Mouse (Mus musculus): ENCODE data around the gene Actr5.

The Actr5 gene

GRCm38 (mm10) chr2:158667671-158668432 lies 43.2 kb downstream of the Actr5 start:
- no peak for DNase-seq (ENCODE audit: low read depth)

- DNase-seq (ENCODE audit: low read depth): no peak
Measured at GRCm38 (mm10) chr2:158668433-158669010, 43.8 kb downstream of the Actr5 start.

- no peak for DNase-seq (ENCODE audit: low read depth)
Measured at GRCm38 (mm10) chr2:158669199-158670195, 44.8 kb downstream of the Actr5 start.

GRCm38 (mm10) chr2:158670571-158670970 lies 45.9 kb downstream of the Actr5 start:
- DNase-seq (ENCODE audit: low read depth): no peak

- no peak for DNase-seq (ENCODE audit: low read depth)
Measured at GRCm38 (mm10) chr2:158672829-158673228, 48.1 kb downstream of the Actr5 start.

GRCm38 (mm10) chr2:158673493-158673892 lies 48.8 kb downstream of the Actr5 start:
- DNase-seq (ENCODE audit: low read depth): no peak

GRCm38 (mm10) chr2:158674131-158674530 lies 49.4 kb downstream of the Actr5 start:
- no peak for DNase-seq (ENCODE audit: low read depth)

GRCm38 (mm10) chr2:158674759-158675158 lies 50.1 kb downstream of the Actr5 start:
- DNase-seq (ENCODE audit: low read depth): no peak

GRCm38 (mm10) chr2:158675161-158675560 lies 50.5 kb downstream of the Actr5 start:
- DNase-seq (ENCODE audit: low read depth): no peak

- no peak for DNase-seq (ENCODE audit: low read depth)
Measured at GRCm38 (mm10) chr2:158675907-158676533, 51.3 kb downstream of the Actr5 start.

GRCm38 (mm10) chr2:158677946-158678345 lies 53.3 kb downstream of the Actr5 start:
- DNase-seq (ENCODE audit: low read depth): no peak

- no peak for DNase-seq (ENCODE audit: low read depth)
Measured at GRCm38 (mm10) chr2:158679091-158679490, 54.4 kb downstream of the Actr5 start.

- DNase-seq (ENCODE audit: low read depth): no peak
Measured at GRCm38 (mm10) chr2:158680357-158680889, 55.7 kb downstream of the Actr5 start.

GRCm38 (mm10) chr2:158681714-158682113 lies 57.0 kb downstream of the Actr5 start:
- DNase-seq (ENCODE audit: low read depth): no peak

GRCm38 (mm10) chr2:158682344-158683037 lies 57.8 kb downstream of the Actr5 start:
- DNase-seq (ENCODE audit: low read depth): no peak

GRCm38 (mm10) chr2:158683038-158683413 lies 58.3 kb downstream of the Actr5 start:
- no peak for DNase-seq (ENCODE audit: low read depth)

- DNase-seq (ENCODE audit: low read depth): no peak
Measured at GRCm38 (mm10) chr2:158684247-158684843, 59.7 kb downstream of the Actr5 start.

GRCm38 (mm10) chr2:158684910-158685309 lies 60.2 kb downstream of the Actr5 start:
- no peak for DNase-seq (ENCODE audit: low read depth)

GRCm38 (mm10) chr2:158686394-158686793 lies 61.7 kb downstream of the Actr5 start:
- no peak for DNase-seq (ENCODE audit: low read depth)

GRCm38 (mm10) chr2:158687804-158688241 lies 63.1 kb downstream of the Actr5 start:
- no peak for DNase-seq (ENCODE audit: low read depth)

All from fibroblast of lung, adult 2 months (primary cell).